Mouse (Mus musculus) limb, embryonic 10.5 days (tissue): Measurements from ENCODE around the gene Pfdn5. TPM values are rescaled to one million over a fixed set of nuclear protein-coding genes. Genes with fewer than 3 reads are reported as not detected.

Experiments
- DNase-seq: peaks from one replicate; pipeline ENCODE4 v3.0.0-alpha.2; 2017; ENCODE audit warnings: low spot score
- H3K27ac ChIP-seq: fragments of 300-500 bp; sonication (generic); 2 replicates; pipeline ENCODE4 v1.5.1; 2016; ENCODE audit warnings: mild to moderate bottlenecking
- H3K27me3 ChIP-seq: fragments of 300-500 bp; sonication (generic); 2 replicates; pipeline ENCODE4 v1.6.1; 2016; ENCODE audit warnings: low read depth, mild to moderate bottlenecking; ENCODE audit not compliant: poor library complexity, severe bottlenecking
- H3K36me3 ChIP-seq: fragments of 300-500 bp; sonication (generic); 2 replicates; pipeline ENCODE4 v1.6.1; 2016; ENCODE audit warnings: mild to moderate bottlenecking, moderate library complexity
- H3K4me1 ChIP-seq: fragments of 300-500 bp; sonication (generic); 2 replicates; pipeline ENCODE4 v1.6.1; 2016
- H3K4me3 ChIP-seq: fragments of 300-500 bp; sonication (generic); 2 replicates; pipeline ENCODE4 v1.5.1; 2016; ENCODE audit warnings: mild to moderate bottlenecking, moderate library complexity
- H3K9me3 ChIP-seq: fragments of 300-500 bp; sonication (generic); replicated peaks from 2 replicates; pipeline ENCODE4 v1.6.1; 2016; ENCODE audit warnings: mild to moderate bottlenecking
- WGBS: fragments of 180-500 bp; shearing (Covaris S2); methylation state at CpG from one replicate; pipeline ENCODE4 v1.1.7; 2016; 5-methylcytosine and 5-hydroxymethylcytosine counted together
- polyA plus RNA-seq: library from polyadenylated mRNA; unstranded; fragments of >200 nt; fragmentation: Nextera tagmentation; extraction: Ambion mirVana; gene quantifications from 2 replicates; pipeline ENCODE4 v1.2.1, GENCODE M21; 2016

Gene Pfdn5
- polyA plus RNA-seq, 1 experiment from 2014 or later = 381 TPM

- Histone ChIP-seq H3K27ac (no peak overlapping the region), H3K27me3 (peaks cover 39% of the 10 kb centered on the region)
These were observed 38.8 kb downstream of the Pfdn5 start for GRCm38 (mm10) chr15:102364678-102365077.

GRCm38 (mm10) chr15:102366238-102366637 lies 40.3 kb downstream of the Pfdn5 start:
- Histone ChIP-seq H3K36me3 (no peaks in the 10 kb centered on the region), H3K27ac (peak overlapping the region; percentile 78), H3K4me3 (peak overlapping the region; percentile 50), H3K9me3 (no peaks in the 10 kb centered on the region), H3K4me1 (peaks cover 52% of the 10 kb centered on the region), H3K27me3 (peaks cover 32% of the 10 kb centered on the region)
- no peak for DNase-seq
- WGBS = 7% methylated on average over 7 of the region's 7 CpGs

More at GRCm38 (mm10) chr15:102364678-102365077, 38.8 kb downstream of the Pfdn5 start:
- WGBS = 92% methylated on average over 1 of the region's 1 CpGs
- H3K36me3 ChIP-seq = no peaks in the 10 kb centered on the region
- H3K4me3 ChIP-seq = no peak overlapping the region
- no peaks in the 10 kb centered on the region for H3K9me3 ChIP-seq
- peaks cover 39% of the 10 kb centered on the region for H3K4me1 ChIP-seq
- DNase-seq = no peak

GRCm38 (mm10) chr15:102366733-102367344 lies 40.9 kb downstream of the Pfdn5 start, which contains the start of gene Sp7:
Gene Sp7 (minus strand): TSS chr15:102367182.
- peaks cover 57% of the 10 kb centered on the region for H3K4me1 ChIP-seq
- peak within 1 kb of the TSS; percentile 78 for H3K27ac ChIP-seq
- 8% methylated on average over 15 of the region's 15 CpGs for WGBS
- no peaks in the 10 kb centered on the region for H3K9me3 ChIP-seq
- H3K27me3 ChIP-seq = peaks cover 32% of the 10 kb centered on the region
- DNase-seq = peak; percentile 61
- H3K36me3 ChIP-seq = no peaks in the 10 kb centered on the region
- H3K4me3 ChIP-seq = peak within 1 kb of the TSS; percentile 50

- Histone ChIP-seq H3K4me3 (peak overlapping the region; percentile 17), H3K27ac (peak overlapping the region; percentile 87), H3K9me3 (no peaks in the 10 kb centered on the region), H3K4me1 (peaks cover 51% of the 10 kb centered on the region), H3K36me3 (no peaks in the 10 kb centered on the region), H3K27me3 (peaks cover 17% of the 10 kb centered on the region)
- no peak for DNase-seq
- 15% methylated on average over 13 of the region's 13 CpGs for WGBS
These were observed 44.1 kb downstream of the Pfdn5 start for GRCm38 (mm10) chr15:102369972-102370371.

GRCm38 (mm10) chr15:102370727-102371126 lies 44.8 kb downstream of the Pfdn5 start:
- H3K4me3 ChIP-seq = peak overlapping the region; percentile 42
- peak; percentile 74 for DNase-seq
- no peaks in the 10 kb centered on the region for H3K9me3 ChIP-seq
- H3K4me1 ChIP-seq = peaks cover 49% of the 10 kb centered on the region
- no peaks in the 10 kb centered on the region for H3K36me3 ChIP-seq
- 1% methylated on average over 10 of the region's 10 CpGs for WGBS
- H3K27ac ChIP-seq = peak overlapping the region; percentile 87
- H3K27me3 ChIP-seq = peaks cover 12% of the 10 kb centered on the region

- H3K4me1 ChIP-seq = peaks cover 42% of the 10 kb centered on the region
- H3K27me3 ChIP-seq = 0 out of 2 replicates have a peak, but pooled peaks cover 3% of the 10 kb centered on the region
- peak; percentile 85 for DNase-seq
- H3K9me3 ChIP-seq = no peaks in the 10 kb centered on the region
- H3K4me3 ChIP-seq = peak overlapping the region; percentile 63
- under 1% methylated on average over 43 of the region's 43 CpGs for WGBS
- H3K36me3 ChIP-seq = no peaks in the 10 kb centered on the region
- peak overlapping the region; percentile 91 for H3K27ac ChIP-seq
These were observed 50.7 kb downstream of the Pfdn5 start for GRCm38 (mm10) chr15:102376453-102377162.

- H3K36me3 ChIP-seq = no peaks in the 10 kb centered on the region
- 1% methylated on average over 7 of the region's 7 CpGs for WGBS
- peak overlapping the region; percentile 91 for H3K27ac ChIP-seq
- DNase-seq = peak; percentile 93
- H3K4me3 ChIP-seq = peak overlapping the region; percentile 63
- H3K27me3 ChIP-seq = 0 out of 2 replicates have a peak, but pooled peaks cover under 1% of the 10 kb centered on the region
- H3K4me1 ChIP-seq = peaks cover 43% of the 10 kb centered on the region
- no peaks in the 10 kb centered on the region for H3K9me3 ChIP-seq
These were observed 51.2 kb downstream of the Pfdn5 start for GRCm38 (mm10) chr15:102377163-102377543.

GRCm38 (mm10) chr15:102377810-102378262 lies 51.9 kb downstream of the Pfdn5 start:
- H3K4me1 ChIP-seq = peaks cover 43% of the 10 kb centered on the region
- WGBS = 3% methylated on average over 10 of the region's 10 CpGs
- peak overlapping the region; percentile 63 for H3K4me3 ChIP-seq
- peak; percentile 73 for DNase-seq
- H3K27me3 ChIP-seq = no peaks in the 10 kb centered on the region
- no peaks in the 10 kb centered on the region for H3K36me3 ChIP-seq
- peak overlapping the region; percentile 91 for H3K27ac ChIP-seq
- H3K9me3 ChIP-seq = no peaks in the 10 kb centered on the region

Other genes with a start within 250 kb of the Pfdn5 start
- gene Tns2, start 225.7 kb upstream of the Pfdn5 start, polyA plus RNA-seq = 13.0 and 18.6 TPM in 2 replicates
- gene Spryd3, start 189.9 kb upstream of the Pfdn5 start, polyA plus RNA-seq = 12.6 and 14.6 TPM in 2 replicates
- 0.23 and 0.46 TPM in 2 replicates for gene Igfbp6, start 181.8 kb upstream of the Pfdn5 start, polyA plus RNA-seq
- 0.06 and 0.24 TPM in 2 replicates for gene Soat2, start 175.6 kb upstream of the Pfdn5 start, polyA plus RNA-seq
- gene Zfp740, start 122.9 kb upstream of the Pfdn5 start, polyA plus RNA-seq = 73.0 and 88.7 TPM in 2 replicates
- gene Csad, start 121.4 kb upstream of the Pfdn5 start, polyA plus RNA-seq = 38.8 and 55.0 TPM in 2 replicates
- gene Itgb7, start 94.2 kb upstream of the Pfdn5 start, polyA plus RNA-seq = 1.2 and 1.5 TPM in 2 replicates
- gene Rarg, start 68.6 kb upstream of the Pfdn5 start, polyA plus RNA-seq = 111 and 148 TPM in 2 replicates
- gene Gm9918, start 55.6 kb upstream of the Pfdn5 start, polyA plus RNA-seq = 1.1 and 1.4 TPM in 2 replicates
- gene Mfsd5, start 46.7 kb upstream of the Pfdn5 start, polyA plus RNA-seq = 69.5 and 76.5 TPM in 2 replicates
- gene Espl1, start 29.9 kb upstream of the Pfdn5 start, polyA plus RNA-seq = 60.6 and 63.5 TPM in 2 replicates
- 123 and 135 TPM in 2 replicates for gene Myg1, start 5.6 kb downstream of the Pfdn5 start, polyA plus RNA-seq
- 150 and 163 TPM in 2 replicates for gene Aaas, start 24.7 kb downstream of the Pfdn5 start, polyA plus RNA-seq
- 1.6 and 1.8 TPM in 2 replicates for gene Sp7, start 41.1 kb downstream of the Pfdn5 start, polyA plus RNA-seq
- 9.1 and 9.8 TPM in 2 replicates for gene Sp1, start 80.0 kb downstream of the Pfdn5 start, polyA plus RNA-seq
- 0.15 TPM in 1 of 2 replicates, not detected in the other for gene Amhr2, start 119.3 kb downstream of the Pfdn5 start, polyA plus RNA-seq
- 57.6 and 60.5 TPM in 2 replicates for gene Prr13, start 132.9 kb downstream of the Pfdn5 start, polyA plus RNA-seq
- gene Pcbp2, start 144.4 kb downstream of the Pfdn5 start, polyA plus RNA-seq = 230 and 235 TPM in 2 replicates
- 3.8 and 4.8 TPM in 2 replicates for gene Gm10337, start 177.6 kb downstream of the Pfdn5 start, polyA plus RNA-seq
- 23.8 and 27.7 TPM in 2 replicates for gene Map3k12, start 190.9 kb downstream of the Pfdn5 start, polyA plus RNA-seq
- gene Tarbp2, start 192.1 kb downstream of the Pfdn5 start, polyA plus RNA-seq = 143 and 150 TPM in 2 replicates
- gene Npff, start 198.8 kb downstream of the Pfdn5 start, polyA plus RNA-seq = 1.7 and 1.8 TPM in 2 replicates